Mouse (Mus musculus) MEL (cell line): ENCODE results near the gene Ddx54. TPM values are rescaled to one million over a fixed set of nuclear protein-coding genes. Genes with fewer than 3 reads are reported as not detected.

Source experiments
- DNase-seq: peaks from one replicate; pipeline ENCODE4 v3.0.0; 2011; ENCODE audit warnings: low read depth, low spot score
- H3K27ac ChIP-seq: 2 replicates; pipeline ENCODE4 v1.5.1; 2012; ENCODE audit warnings: low read depth, mild to moderate bottlenecking, control low read depth, low read length, moderate library complexity; ENCODE audit not compliant: control insufficient read depth
- H3K27me3 ChIP-seq, 2 experiments: fragments of 150-350 bp in 1 of 2; sonication (generic) in 1 of 2; 2 replicates each; pipeline ENCODE4 v1.6.1; 2012; ENCODE audit warnings: low read length in 2 of 2, mild to moderate bottlenecking in 2 of 2, improper control_type of control experiment in 1 of 2, moderate library complexity in 1 of 2; ENCODE audit not compliant: insufficient read depth in 2 of 2, control insufficient read depth in 1 of 2
- H3K36me3 ChIP-seq, 2 experiments: 2 replicates each; pipeline ENCODE4 v1.6.1; 2012 to 2014; ENCODE audit warnings: low read length in 2 of 2, improper control_type of control experiment in 1 of 2, inconsistent platforms in 1 of 2, mild to moderate bottlenecking in 1 of 2; ENCODE audit not compliant: insufficient read depth in 2 of 2, control insufficient read depth in 1 of 2
- H3K4me1 ChIP-seq, 2 experiments: fragments of 150-350 bp in 1 of 2; sonication (generic) in 1 of 2; 2 replicates each; pipeline ENCODE4 v1.6.1; 2012; ENCODE audit warnings: low read length in 2 of 2, improper control_type of control experiment in 1 of 2, mild to moderate bottlenecking in 1 of 2; ENCODE audit not compliant: insufficient read depth in 2 of 2, control insufficient read depth in 1 of 2
- H3K4me3 ChIP-seq, 2 experiments: fragments of 150-350 bp in 1 of 2; sonication (generic) in 1 of 2; 2 replicates each; pipeline ENCODE4 v1.5.1; 2012; ENCODE audit warnings: low read depth in 2 of 2, low read length in 2 of 2, mild to moderate bottlenecking in 2 of 2, moderate library complexity in 2 of 2, control low read depth in 1 of 2, improper control_type of control experiment in 1 of 2; ENCODE audit not compliant: control insufficient read depth in 1 of 2, insufficient read depth in 1 of 2
- H3K79me2 ChIP-seq: 2 replicates; pipeline ENCODE4 v1.6.1; 2012; ENCODE audit warnings: mild to moderate bottlenecking, low read length, moderate library complexity; ENCODE audit not compliant: control insufficient read depth, poor library complexity, insufficient read depth
- H3K9ac ChIP-seq: 2 replicates; pipeline ENCODE4 v1.6.1; 2012; ENCODE audit warnings: low read depth, mild to moderate bottlenecking, control low read depth, low read length, moderate library complexity; ENCODE audit not compliant: control insufficient read depth, poor library complexity, severe bottlenecking
- H3K9me3 ChIP-seq: fragments of 150-350 bp; sonication (generic); replicated peaks from 2 replicates; pipeline ENCODE4 v1.6.1; 2012; ENCODE audit warnings: mild to moderate bottlenecking, low read length, improper control_type of control experiment, moderate library complexity; ENCODE audit not compliant: insufficient read depth
- CHD2 ChIP-seq: IDR thresholded peaks from 2 replicates; pipeline ENCODE4 v1.6.1; 2011; ENCODE audit warnings: low read length, improper control_type of control experiment
- E2F4 ChIP-seq: IDR thresholded peaks from 2 replicates; pipeline ENCODE4 v1.6.1; 2011; ENCODE audit warnings: low read depth, low read length, improper control_type of control experiment, borderline replicate concordance
- ETS1 ChIP-seq: IDR thresholded peaks from 2 replicates; pipeline ENCODE4 v1.6.1; 2012; ENCODE audit warnings: low read depth, mild to moderate bottlenecking, inconsistent platforms, low read length, improper control_type of control experiment, moderate library complexity
- GABPA ChIP-seq: IDR thresholded peaks from 2 replicates; pipeline ENCODE4 v1.6.1; 2012; ENCODE audit warnings: low read depth, mild to moderate bottlenecking, inconsistent platforms, low read length, improper control_type of control experiment, moderate library complexity
- GATA1 ChIP-seq: IDR thresholded peaks from 2 replicates; pipeline ENCODE4 v1.6.1; 2011; ENCODE audit warnings: low read depth, low read length, improper control_type of control experiment
- MYB ChIP-seq: IDR thresholded peaks from 2 replicates; pipeline ENCODE4 v1.6.1; 2011; ENCODE audit warnings: mild to moderate bottlenecking, low read depth, low read length, improper control_type of control experiment
- MYC ChIP-seq: IDR thresholded peaks from 2 replicates; pipeline ENCODE4 v1.6.1; 2011; ENCODE audit warnings: low read depth, mild to moderate bottlenecking, low read length, improper control_type of control experiment, moderate library complexity
- NELFE ChIP-seq: IDR thresholded peaks from 2 replicates; pipeline ENCODE4 v1.6.1; 2011; ENCODE audit warnings: low read depth, low read length, improper control_type of control experiment
- NRF1 ChIP-seq: IDR thresholded peaks from 2 replicates; pipeline ENCODE4 v1.6.1; 2014; ENCODE audit warnings: low read depth, mild to moderate bottlenecking, inconsistent platforms, low read length, improper control_type of control experiment, moderate library complexity; ENCODE audit not compliant: poor library complexity, insufficient read depth, severe bottlenecking
- POLR2AphosphoS2 ChIP-seq: IDR thresholded peaks from 2 replicates; pipeline ENCODE4 v1.6.1; 2011; ENCODE audit warnings: low read length, improper control_type of control experiment
- POLR2AphosphoS5 ChIP-seq: IDR thresholded peaks from 2 replicates; pipeline ENCODE4 v1.6.1; 2012; ENCODE audit warnings: low read depth, borderline replicate concordance, mild to moderate bottlenecking, inconsistent platforms, low read length, moderate library complexity, mixed read lengths
- RCOR1 ChIP-seq: IDR thresholded peaks from 2 replicates; pipeline ENCODE4 v1.6.1; 2012; ENCODE audit warnings: low read depth, mild to moderate bottlenecking, inconsistent platforms, low read length, improper control_type of control experiment
- SMC3 ChIP-seq: IDR thresholded peaks from 2 replicates; pipeline ENCODE4 v1.6.1; 2011; ENCODE audit warnings: low read depth, low read length, improper control_type of control experiment
- TAL1 ChIP-seq: IDR thresholded peaks from 2 replicates; pipeline ENCODE4 v1.6.1; 2012; ENCODE audit warnings: mild to moderate bottlenecking, inconsistent platforms, low read length, moderate library complexity, mixed read lengths
- TBP ChIP-seq: IDR thresholded peaks from 2 replicates; pipeline ENCODE4 v1.8.0; 2011; ENCODE audit warnings: low read depth, low read length, improper control_type of control experiment
- UBTF ChIP-seq: IDR thresholded peaks from 2 replicates; pipeline ENCODE4 v1.6.1; 2012; ENCODE audit warnings: low read depth, mild to moderate bottlenecking, inconsistent platforms, low read length, improper control_type of control experiment, moderate library complexity, borderline replicate concordance; ENCODE audit not compliant: insufficient read depth
- USF1 ChIP-seq: IDR thresholded peaks from 2 replicates; pipeline ENCODE4 v1.6.1; 2014; ENCODE audit warnings: low read depth, mild to moderate bottlenecking, inconsistent platforms, low read length, improper control_type of control experiment, moderate library complexity
- ZC3H11A ChIP-seq: IDR thresholded peaks from 2 replicates; pipeline ENCODE4 v1.6.1; 2012; ENCODE audit warnings: low read depth, mild to moderate bottlenecking, inconsistent platforms, low read length, improper control_type of control experiment
- ZKSCAN1 ChIP-seq: IDR thresholded peaks from 2 replicates; pipeline ENCODE4 v1.6.1; 2012; ENCODE audit warnings: low read depth, mild to moderate bottlenecking, inconsistent platforms, low read length, improper control_type of control experiment, moderate library complexity
- ZNF384 ChIP-seq: IDR thresholded peaks from 2 replicates; pipeline ENCODE4 v1.6.1; 2012; ENCODE audit warnings: low read depth, mild to moderate bottlenecking, inconsistent platforms, low read length, improper control_type of control experiment
- polyA plus RNA-seq, 2 experiments: library from polyadenylated mRNA; stranded (reverse) in 1 of 2; unstranded in 1 of 2; fragments of >175 nt in 1 of 2; fragments of >200 nt in 1 of 2; gene quantifications; 2 replicates each; pipeline versions ENCODE4 v1.2.1 to v1.2.4; 2012; ENCODE audit warnings: low replicate concordance in 2 of 2, low read depth in 1 of 2; ENCODE audit not compliant: insufficient read length in 2 of 2, insufficient read depth in 1 of 2, missing spikeins in 1 of 2
- total RNA-seq: library from RNA; depleted of rRNA; stranded (reverse); fragments of 300-350 nt; gene quantifications from 2 replicates; pipeline ENCODE4 v1.2.3, GENCODE M21; 2012

Ddx54 gene
- total and polyA plus RNA-seq, 3 experiments, result 73.8 to 99.9 TPM; not detected in 1

DNA sequence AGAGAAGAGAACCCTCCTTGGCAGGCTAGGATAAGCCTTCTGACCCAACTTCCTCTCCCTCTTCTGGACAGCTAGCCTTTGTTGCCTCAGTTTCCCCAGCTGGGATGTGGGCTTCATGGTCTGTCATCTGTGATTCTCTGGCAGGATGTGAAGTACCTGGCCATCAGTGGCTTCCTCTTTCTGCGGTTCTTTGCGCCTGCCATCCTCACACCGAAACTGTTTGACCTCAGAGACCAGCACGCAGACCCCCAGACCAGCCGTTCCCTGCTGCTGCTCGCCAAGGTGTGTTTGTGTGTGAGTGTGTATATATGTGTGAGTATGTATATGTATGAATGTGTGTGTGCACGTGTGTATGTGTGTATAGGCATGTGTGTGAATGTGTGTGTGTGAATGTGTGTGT lies 57.6 kb downstream of the Ddx54 start:
- no peaks in the 10 kb centered on the region for H3K27me3 ChIP-seq
- no peak overlapping the region for H3K27ac ChIP-seq
- H3K36me3 ChIP-seq, result no peaks in the 10 kb centered on the region
- no peaks in the 10 kb centered on the region for H3K9me3 ChIP-seq
- no peak overlapping the region for H3K4me3 ChIP-seq
- no peaks in the 10 kb centered on the region for H3K79me2 ChIP-seq
- TF ChIP-seq POLR2AphosphoS5 (no peak), ZNF384 (no peak), TAL1 (no peak), RCOR1 (no peak), NELFE (no peak), GABPA (no peak), POLR2AphosphoS2 (no peak), CHD2 (no peak), USF1 (no peak), SMC3 (no peak), GATA1 (no peak), TBP (no peak), ETS1 (no peak), UBTF (no peak), MYC (no peak), E2F4 (no peak), NRF1 (no peak)
- H3K9ac ChIP-seq, result no peak overlapping the region
- no peaks in the 10 kb centered on the region for H3K4me1 ChIP-seq
- no peak for DNase-seq

DNA sequence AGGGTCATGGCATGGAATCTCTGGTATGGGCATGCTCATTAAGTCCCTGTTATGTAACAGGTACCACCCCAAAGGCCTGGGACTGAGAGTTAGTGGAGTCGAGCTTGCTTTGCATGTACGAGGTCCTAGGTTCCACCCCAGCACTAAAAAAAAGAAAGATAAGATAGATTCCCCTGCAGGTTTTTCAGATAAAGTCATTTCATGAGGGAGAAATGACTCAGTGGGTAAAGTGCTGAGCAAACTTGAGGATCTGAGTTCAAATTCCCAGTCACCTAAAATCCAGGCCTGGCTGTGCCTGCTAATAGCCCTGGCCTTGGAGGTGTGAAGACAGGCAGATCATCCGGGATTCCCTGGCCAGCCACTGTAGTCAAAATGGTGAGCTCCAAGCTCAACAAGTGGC lies 59.3 kb downstream of the Ddx54 start:
- no peaks in the 10 kb centered on the region for H3K36me3 ChIP-seq
- H3K27me3 ChIP-seq, result no peaks in the 10 kb centered on the region
- no peak for TF ChIP-seq MYB
- TF ChIP-seq ZKSCAN1, result no peak
- no peak for TF ChIP-seq ZC3H11A
- TF ChIP-seq ETS1, result no peak
- TF ChIP-seq RCOR1, result no peak
- TF ChIP-seq UBTF, result no peak
- no peak for TF ChIP-seq NELFE
- H3K4me3 ChIP-seq, result no peak overlapping the region
- H3K27ac ChIP-seq, result no peak overlapping the region
- no peaks in the 10 kb centered on the region for H3K9me3 ChIP-seq
- no peak overlapping the region for H3K9ac ChIP-seq
- H3K4me1 ChIP-seq, result no peaks in the 10 kb centered on the region
- DNase-seq, result no peak
- no peaks in the 10 kb centered on the region for H3K79me2 ChIP-seq
